Mouse (Mus musculus): ENCODE data around the gene Cdc42ep1.
"Not testable (repeated sequence)": the region's sequence is repeated elsewhere in the genome, so short reads cannot be mapped to it uniquely, and the experiment has no call there.

Cdc42ep1 gene

GRCm38 (mm10) chr15:78829636-78830035 lies 12.8 kb upstream of the Cdc42ep1 start:
- no peak for DNase-seq (ENCODE audit: low read depth in 1 of 2, low spot score in 2 of 2)

GRCm38 (mm10) chr15:78830742-78831719 lies 11.4 kb upstream of the Cdc42ep1 start:
- no peak for DNase-seq (ENCODE audit: low read depth in 1 of 2, low spot score in 2 of 2)

- DNase-seq (ENCODE audit: low read depth in 1 of 2, low spot score in 2 of 2): no peak
Observed at GRCm38 (mm10) chr15:78831720-78832657, 10.4 kb upstream of the Cdc42ep1 start.

- DNase-seq (ENCODE audit: low read depth in 1 of 2, low spot score in 2 of 2): no peak
Observed at GRCm38 (mm10) chr15:78832701-78833123, 9.7 kb upstream of the Cdc42ep1 start.

- DNase-seq (ENCODE audit: low read depth in 1 of 2, low spot score in 2 of 2): no peak
Observed at GRCm38 (mm10) chr15:78833582-78833981, 8.8 kb upstream of the Cdc42ep1 start.

DNA sequence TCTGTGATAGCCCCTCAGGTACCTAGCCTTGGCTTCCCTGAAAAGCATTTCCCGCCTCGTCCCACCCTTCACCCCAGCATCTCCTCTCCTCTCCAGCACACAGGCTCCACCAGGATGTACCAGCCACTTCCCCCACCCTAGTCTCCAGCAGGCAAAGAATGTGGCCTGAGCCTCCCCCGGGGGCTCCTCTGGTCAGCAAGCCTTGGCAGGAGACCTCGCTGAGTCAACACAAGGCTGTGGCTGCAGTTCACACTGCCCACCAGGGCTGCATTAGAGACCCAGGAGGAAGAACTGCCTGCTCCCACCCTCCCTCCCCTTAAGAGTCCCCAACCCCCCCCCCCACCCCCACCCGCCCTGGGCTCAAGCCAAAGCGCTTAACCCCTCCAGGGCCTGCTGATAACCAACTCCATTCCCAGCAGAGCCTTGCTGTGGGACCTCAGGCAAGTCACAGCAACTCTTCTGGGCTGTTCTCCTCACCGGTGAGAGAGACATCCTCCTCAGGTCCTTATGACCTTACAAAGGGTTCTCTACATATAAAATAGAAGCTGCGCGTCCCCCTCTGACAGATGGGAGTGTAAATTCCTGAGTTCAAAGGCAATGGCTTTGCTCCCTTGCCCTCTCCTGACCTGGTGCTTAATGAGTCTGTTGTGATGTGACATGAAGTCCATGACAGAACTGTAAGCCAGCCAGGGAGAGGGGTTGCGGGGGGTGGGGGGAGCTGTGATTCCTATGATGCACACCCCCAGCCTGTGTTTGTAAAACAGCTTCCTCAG lies 8.0 kb upstream of the Cdc42ep1 start:
- no peak for DNase-seq (ENCODE audit: low read depth in 1 of 2, low spot score in 2 of 2)

DNA sequence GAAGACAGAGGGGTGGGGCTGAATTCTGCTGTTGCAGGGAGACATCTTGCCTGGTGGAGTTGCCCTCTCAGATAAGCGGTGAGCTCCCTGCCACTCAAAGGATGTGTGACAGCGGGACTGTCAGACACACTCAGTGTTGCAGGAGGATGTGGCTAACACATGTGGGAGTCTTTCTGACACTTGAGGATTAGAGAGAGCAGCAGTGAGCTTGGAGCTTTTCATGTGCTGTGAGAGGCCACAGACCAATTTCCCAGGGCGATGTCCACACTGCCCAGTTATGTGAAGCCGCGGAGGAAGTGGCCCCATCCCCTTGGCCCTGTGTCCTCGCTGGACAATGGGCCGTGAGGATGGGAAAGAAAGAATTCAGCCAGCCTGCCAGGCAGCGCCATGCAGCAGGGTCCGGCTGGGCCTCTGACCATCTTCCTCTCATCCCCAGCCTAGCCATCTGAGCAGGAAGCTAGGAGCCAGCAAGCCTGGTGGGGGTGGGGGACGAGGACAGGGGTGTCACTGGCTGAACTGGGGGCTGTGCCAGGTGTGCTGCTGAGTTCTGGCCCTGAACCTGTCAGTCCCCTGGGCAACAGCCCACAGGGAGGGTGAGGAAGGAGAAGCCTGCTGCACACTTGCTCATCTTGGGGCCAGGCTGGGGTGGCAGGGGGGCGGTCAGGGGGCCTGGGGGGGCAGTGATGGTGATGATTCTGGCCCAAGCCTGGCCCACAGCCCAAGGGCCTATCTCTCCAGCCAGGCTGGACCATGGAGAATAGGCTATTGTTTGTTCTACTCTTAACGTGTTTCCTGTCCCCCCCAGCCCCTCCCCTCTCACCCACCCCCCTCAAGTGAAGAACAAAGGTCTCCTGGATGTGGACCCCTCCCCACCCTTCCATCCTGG lies 7.0 kb upstream of the Cdc42ep1 start:
- no peak for DNase-seq (ENCODE audit: low read depth in 1 of 2, low spot score in 2 of 2)

GRCm38 (mm10) chr15:78836086-78836621 lies 6.3 kb upstream of the Cdc42ep1 start:
- DNase-seq (ENCODE audit: low read depth in 1 of 2, low spot score in 2 of 2): no peak

DNA sequence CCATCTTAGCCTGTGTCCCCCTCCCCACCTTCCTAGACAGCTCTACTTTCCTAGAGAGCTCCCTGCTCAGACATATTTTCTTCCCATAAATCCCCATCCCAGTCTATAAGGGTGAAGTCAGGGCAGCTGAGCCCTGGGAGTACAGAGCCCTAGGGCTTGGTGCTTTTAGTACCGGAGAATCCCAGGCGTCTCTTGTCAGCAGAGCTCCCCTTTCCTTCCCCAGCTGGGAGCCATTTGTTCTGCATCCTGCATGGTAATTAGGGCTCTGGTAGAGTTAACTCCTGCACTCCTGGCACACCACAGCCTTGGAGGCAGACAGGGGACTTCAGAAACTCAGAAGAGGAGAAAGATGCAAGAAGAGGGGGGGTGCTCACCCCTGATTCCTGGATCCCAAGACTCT lies 2.7 kb upstream of the Cdc42ep1 start:
- no peak for DNase-seq (ENCODE audit: low read depth in 1 of 2, low spot score in 2 of 2)

- DNase-seq (ENCODE audit: low read depth in 1 of 2, low spot score in 2 of 2): no peak
Observed at GRCm38 (mm10) chr15:78840241-78840640, 2.2 kb upstream of the Cdc42ep1 start.

DNA sequence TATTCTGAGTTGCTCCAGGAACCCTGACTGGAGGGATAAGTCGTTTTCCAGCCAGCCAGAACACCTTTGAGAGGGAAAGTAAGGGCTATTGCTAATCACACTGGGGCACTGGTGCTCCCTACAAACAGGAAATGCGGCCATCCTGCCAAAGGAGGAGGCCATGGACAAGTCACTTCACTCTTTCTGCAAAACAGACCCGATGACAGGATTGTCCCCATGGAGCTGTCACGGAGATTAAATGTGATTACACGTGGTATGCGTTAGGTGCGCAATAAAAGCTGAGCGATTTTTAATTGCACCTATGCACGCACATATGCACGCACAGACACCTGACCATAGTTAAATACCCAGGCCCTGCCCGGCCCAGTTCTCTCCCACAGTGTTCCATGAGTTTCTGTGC lies 1.7 kb upstream of the Cdc42ep1 start:
- no peak for DNase-seq (ENCODE audit: low read depth in 1 of 2, low spot score in 2 of 2)

DNA sequence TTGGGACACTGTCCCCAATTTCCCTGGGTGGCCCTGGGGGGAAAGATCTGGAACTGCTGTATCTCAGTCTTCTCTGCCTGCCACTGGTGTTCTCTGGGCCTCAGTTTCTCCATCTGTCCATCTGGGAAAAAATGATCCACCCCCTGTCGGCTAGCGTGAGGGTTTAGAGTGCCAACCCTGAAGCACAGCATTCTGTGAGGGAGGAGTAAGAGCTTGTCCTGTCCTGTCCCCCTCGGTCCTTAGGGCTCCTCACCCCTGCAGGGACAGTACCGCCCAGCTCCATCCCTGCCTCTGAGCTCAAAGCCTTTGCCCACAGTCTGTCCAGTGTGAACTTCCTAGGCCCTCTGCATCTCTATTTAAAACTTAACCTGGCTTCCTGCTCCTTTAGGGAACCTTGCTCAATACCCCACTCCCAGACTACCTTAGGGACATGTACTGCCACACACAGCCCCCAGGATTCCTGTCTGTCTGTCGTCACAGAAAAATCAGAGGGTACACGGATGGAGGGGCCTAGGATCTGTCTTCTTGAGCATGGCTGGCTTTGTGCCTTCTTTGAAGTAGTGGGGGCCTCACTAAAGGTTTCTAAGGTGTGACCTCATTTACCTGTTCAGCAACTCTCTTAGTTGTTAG lies 1.1 kb upstream of the Cdc42ep1 start:
- DNase-seq (ENCODE audit: low read depth in 1 of 2, low spot score in 2 of 2): no peak

DNA sequence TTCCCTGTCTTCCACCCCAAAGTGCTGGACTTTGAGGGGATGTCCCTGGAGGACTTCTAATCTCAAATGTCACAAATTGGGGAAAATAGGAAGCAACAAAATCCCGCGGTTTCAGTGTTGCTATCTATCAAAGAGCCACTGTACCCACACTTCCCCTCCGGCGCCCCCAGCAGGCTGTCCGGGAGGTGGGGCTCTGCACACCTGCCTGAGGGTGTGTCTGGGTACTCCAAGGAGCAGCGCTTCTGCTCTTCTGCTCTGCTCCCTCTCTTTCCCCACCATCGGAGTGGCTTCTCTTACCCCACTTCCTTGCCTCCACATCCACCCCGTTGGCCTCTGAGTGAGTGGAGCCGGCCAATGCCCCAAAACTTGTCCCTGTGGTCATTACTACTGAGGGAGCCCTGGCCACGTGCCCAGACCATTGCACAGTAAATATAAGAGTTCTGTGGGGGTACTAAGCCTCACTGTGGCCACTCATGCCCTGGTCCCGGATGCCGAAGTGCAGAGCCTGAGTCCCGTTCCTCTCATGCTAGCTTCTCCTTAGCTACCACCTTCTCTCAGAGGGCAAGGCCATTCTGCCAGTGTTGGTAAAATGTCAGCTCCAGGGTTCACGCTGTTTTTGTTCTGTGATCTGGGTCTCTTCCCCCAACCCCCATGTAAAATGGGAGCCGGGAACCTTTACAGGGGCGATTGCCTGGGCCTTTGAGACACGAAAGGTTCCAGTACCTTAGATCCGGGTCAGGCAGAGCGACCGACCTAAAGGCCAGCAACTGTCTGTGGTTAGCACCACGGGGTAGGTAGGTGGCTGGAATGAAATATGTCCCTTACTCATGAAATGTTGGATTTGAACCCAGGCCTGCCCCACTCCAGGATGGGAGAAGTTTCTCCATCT lies 1.4 kb downstream of the Cdc42ep1 start:
- DNase-seq (ENCODE audit: low read depth in 1 of 2, low spot score in 2 of 2): no peak

DNA sequence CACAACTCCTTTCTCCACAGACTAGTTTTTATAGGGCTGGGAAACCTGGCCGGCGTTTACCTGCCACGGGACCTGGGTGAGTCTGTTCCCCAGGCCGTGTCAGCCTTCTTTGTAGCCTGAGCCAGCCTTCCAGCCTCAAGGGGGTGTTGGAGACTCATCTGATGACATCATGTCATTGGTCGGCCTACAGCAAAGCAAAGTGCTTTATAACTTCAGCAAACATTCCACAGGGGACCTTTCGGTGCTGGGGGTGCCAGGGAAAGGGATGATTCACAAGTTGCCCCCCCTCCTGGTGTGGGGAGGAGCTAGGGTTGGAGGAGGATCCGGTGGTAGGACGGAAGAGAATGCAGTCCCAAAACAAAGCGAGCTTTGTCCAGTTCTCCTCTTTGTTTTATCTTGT lies 2.4 kb downstream of the Cdc42ep1 start:
- no peak for DNase-seq (ENCODE audit: low read depth in 1 of 2, low spot score in 2 of 2)

GRCm38 (mm10) chr15:78845321-78845720 lies 2.9 kb downstream of the Cdc42ep1 start:
- no peak for DNase-seq (ENCODE audit: low read depth in 1 of 2, low spot score in 2 of 2)

DNA sequence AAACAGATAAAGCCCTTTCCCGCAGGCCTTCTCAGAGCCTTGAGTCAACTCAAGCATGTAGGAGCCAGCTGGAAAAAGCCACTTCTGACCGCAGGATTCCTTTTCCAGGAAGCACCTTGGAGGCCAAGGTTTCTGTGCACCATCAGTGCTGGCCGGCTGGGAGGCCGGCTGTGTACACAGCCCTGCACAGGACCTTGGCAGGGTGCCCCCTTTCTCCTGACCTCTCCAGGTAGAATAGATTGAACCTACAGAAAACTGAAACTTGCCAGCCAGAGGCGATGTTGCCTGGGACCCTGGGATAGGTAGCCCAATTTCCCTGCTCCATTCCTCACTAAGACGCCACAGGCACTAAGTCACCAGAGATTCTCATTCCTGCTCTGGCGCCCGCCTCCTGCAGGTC lies 3.4 kb downstream of the Cdc42ep1 start:
- DNase-seq (ENCODE audit: low read depth in 1 of 2, low spot score in 2 of 2): no peak

GRCm38 (mm10) chr15:78846352-78846751 lies 3.9 kb downstream of the Cdc42ep1 start:
- no peak for DNase-seq (ENCODE audit: low read depth in 1 of 2, low spot score in 2 of 2)

- DNase-seq (ENCODE audit: low read depth in 1 of 2, low spot score in 2 of 2): not testable (repeated sequence)
Observed at GRCm38 (mm10) chr15:78846805-78847204, 4.4 kb downstream of the Cdc42ep1 start.

Measured in monocyte, adult 2 months (primary cell).